Mouse (Mus musculus): ENCODE measurements at regions not wholly inside any gene's neighbourhood (a gene's known extent, or its start where the extent isn't known, plus 50 kb on each side); places are given as distances from the start of the nearest gene placed in this dataset.

DNA sequence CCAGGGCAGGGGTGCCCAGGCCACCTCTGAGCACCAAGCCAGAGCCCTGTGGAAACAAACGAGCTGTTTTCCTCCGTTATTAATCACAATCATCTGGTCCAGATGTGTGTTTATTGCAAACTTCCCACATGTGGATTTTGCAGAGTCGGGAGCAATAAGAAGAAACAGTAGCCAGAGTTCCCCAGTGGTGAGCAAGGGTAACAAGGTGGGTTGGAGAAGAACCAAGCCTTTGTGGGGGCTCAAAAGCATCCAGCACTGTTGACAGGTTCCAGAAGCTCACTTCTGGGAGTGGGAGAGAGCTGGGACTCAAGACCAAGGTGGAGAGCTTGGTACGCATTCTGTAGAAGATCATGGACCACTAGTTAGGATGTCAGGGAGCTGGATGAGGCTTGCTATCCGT is 63.6 kb downstream of the Hif1an start:
- no peak for DNase-seq

DNA sequence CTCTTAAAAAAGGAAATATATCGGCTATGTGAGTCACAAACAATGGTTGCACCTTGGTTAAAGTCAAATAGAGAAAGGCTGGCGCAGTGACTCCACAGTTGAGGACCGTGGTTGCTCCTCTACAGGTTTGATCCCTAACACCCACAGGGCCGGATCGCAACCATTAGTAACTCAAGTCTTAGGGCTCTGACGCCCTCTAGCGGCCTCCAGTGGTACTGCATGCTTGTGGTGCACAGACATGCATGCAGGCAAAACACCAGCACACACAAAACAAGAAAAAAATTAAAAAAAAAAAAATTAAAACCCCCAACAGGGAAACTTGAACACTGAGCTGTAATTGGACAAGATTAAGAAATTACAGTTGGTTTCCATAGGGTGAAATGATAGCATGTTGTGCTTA is 67.1 kb downstream of the Hif1an start:
- no peak for DNase-seq

DNA sequence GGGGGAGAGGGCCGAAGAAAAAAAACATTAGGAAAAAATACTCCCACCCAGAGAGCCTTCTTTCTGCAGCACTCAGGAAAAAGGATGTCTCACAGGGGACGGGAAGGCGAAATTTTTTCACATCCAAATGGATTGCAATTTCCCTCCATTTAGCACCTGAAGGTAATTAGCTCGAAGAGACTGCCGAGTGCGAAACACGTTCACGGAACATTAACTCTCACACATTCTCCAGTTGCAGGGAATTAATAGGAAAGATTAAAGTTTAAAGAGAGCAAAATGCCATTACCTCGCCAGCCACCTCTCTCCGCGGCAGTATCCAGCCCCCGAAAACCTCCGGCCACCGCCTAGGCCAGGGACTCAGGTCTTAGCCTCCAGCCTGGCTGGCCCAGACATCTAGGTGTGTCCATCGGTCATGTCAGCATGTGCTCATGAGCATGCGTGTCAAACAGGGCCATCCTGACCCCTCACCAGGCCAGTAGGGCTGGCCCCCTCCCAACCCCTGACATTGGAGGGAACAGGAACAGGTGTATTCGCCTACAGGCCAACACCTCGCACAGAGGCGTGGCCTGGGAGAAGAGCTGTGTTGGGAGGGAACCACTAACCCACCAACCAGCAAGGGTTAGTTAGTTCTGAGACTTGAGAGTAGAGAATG is 68.8 kb downstream of the Hif1an start:
- no peak for DNase-seq

DNA sequence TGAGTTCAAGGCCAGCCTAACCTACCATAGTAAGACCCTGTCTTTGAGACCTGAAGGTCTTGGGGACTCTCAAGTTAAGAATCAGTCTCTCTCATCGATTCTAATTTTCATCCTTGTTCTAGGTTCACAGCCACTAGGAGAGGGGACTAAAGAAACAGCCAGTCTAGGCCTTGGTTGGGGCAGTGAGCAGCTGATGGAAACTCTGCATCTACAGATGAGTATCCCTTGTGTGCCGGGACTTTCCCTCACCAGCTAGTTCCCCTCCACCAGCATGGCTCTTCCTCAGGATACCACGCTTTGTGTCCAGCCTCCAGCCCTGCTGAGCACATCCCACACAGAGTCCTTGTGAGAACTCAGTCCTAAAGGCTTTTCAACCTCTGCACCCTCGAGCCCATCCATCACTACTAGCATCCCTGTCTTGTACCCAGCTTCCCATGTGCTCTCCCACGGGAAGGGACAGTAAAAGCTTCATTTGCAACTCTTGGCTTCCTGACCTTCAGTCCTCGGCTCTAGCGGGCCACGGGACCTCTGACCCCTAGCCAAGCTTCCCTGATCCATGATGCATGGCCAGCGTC is 74.6 kb downstream of the Hif1an start:
- DNase-seq, result no peak

DNA sequence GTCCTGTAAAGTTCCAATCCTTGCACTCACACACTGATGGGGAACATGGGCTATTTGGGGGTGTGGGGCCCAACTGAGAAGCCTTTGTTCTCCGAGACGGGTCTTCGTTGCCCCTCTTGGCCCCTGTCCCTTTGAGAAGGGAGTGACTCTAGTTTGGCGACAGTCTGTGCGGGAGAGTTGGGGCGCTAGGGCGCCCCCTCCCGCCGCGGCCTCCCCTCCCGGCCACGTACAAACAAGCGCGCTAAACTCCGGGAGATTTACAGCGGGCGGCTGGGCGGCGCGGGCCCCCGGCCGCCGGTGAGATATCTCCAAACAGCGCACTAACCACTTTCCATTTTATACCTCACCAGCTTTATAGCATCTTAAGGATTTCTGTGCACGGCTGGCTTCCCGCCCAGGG is 77.4 kb downstream of the Hif1an start:
- DNase-seq, result no peak

DNA sequence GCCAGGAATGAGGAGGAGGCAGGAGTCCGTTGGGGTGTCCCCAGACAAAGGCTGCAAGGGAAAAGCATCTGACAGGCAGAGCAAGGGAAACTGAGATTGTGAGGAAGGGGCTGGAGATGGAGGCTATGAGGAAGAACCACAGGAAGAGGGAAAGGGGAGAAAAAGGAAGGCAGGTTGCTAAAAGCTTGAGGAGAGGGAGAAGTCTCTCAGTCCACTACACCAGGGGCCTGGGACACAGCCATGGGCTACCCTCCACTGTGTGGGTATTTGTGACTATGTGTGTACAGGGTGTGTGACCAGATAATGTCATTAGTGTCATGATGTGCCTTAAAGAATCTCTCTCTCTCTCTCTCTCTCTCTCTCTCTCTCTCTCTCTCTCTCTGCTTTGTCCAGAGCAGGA is 77.9 kb downstream of the Hif1an start:
- no peak for DNase-seq

DNA sequence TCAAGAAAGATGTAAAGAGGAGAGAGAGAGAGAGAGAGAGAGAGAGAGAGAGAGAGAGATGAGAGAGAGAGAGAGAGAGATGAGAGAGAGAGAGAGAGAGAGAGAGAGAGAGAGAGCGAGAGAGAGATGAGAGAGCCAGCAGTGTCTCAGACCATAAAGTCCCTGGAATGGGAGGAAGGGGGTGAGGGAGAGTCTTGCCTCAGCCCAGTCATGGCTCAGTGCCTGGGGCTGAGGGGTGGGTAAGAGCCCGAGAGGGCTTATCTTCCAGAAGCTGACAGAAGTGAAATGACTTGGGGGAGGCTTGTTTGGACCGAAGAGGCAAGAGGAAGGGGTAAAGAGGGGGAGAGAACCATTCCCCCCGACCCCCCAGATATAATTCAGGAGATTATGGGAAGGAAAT is 79.6 kb downstream of the Hif1an start:
- no peak for DNase-seq

DNA sequence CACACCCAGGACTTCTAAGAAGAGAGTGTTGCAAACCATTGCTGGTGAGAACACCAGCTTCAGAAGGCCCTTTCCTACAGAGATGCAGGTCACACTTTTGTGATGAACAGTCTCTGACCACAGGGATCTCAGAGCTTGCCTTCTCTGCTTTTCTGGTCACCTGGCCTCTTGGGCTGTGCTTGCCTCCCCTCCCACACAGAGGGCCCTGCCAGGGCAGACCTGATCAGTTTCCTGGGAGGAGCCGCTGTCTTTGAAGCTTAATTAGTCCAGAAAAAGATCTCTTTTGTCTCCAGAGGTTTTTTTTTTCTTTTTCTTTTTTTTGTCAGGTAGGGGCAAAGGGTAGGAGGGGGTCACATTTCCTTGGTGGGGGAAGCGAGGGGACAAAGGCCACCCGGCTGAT is 81.7 kb downstream of the Hif1an start:
- no peak for DNase-seq

DNA sequence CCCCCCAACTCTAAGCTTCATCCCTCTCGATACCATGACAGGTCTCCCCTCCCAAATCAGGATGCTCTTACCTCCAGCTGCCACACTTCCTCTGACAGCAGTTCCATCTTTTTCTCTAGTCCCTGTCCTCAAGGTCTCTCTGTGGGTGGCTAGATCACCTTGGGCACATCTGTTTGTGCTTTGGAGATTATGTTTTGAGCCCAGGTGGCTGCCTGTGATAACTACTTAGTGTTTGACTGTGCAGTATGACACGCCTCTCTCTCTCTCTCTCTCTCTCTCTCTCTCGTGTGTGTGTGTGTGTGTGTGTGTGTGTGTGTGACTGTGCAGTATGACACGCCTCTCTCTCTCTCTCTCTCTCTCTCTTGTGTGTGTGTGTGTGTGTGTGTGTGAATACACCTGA is 82.3 kb downstream of the Hif1an start:
- no peak for DNase-seq

DNA sequence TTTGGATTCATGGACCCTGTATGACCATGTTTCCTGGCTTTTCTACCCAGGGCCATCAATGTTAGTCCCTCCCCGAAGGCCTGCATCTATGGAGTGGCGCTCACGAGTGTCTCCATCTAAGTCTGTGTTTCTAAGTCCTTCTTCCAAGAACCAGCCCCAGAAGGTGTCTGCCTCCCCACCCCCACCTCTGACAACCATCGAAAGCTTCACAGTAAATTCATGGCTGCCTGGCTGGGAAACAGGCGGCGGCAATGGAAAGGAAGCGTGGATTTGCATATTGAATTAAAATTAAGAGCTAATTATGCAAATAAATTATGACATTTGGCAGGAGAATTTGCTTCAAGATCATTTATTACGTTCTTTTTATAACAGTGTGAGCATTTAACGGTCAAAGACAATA is 83.9 kb downstream of the Hif1an start:
- DNase-seq, result no peak

DNA sequence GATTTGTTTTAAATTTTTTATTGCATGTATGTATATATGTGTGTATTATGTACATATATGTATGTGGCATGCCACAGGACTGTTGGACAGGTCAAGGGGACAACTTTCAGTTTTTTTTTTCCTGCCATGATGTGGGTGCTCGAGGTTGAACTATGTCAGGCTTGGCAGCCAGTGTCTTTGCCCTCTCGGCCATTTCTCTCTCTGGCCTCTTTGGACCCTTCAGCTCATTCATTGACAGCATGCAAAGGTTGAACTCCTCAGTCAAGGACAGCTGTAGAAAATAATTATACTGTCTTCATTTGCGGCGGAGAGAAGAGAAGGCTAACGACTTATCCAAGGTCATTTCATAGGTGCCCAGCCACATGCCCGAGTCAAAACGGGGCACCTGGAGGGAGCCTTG is 86.6 kb downstream of the Hif1an start:
- DNase-seq, result no peak

DNA sequence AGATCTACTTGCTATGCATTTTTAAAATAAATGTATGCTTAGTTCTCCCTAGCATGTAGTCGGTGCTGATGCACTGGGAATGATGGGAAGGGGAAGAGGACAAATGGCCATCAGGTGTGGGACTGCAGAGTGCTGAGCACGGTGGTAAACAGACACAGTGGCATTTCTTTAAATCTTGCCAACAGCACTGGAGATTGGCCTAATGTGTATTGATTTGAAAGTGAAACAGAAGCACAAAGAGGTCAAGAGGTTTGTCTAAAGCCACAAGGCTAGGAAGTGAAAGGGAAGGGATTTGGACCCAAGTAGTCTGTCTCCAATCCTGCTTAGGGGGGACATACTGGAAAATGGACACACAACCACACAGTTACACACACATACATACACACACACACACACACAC is 88.2 kb downstream of the Hif1an start:
- no peak for DNase-seq

DNA sequence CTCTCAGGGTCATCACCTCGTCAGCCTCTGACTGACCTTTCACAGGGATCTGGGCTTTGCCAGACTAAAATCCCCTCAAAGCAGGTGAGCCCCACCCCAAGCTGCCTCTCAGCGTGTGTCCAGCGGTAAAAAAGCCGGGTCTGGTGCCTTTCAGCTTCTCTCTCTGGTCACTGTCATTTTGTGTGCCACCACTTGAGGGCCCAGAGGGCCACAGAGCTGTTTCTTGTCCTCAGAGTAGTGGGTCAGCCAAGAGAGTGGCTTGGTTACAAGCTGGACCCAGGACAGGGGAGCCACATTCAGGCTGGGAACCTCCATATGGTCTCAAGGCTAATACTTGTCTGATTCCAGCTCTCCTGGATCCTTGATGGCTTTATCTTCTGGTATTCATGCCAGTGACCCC is 89.0 kb downstream of the Hif1an start:
- DNase-seq, result peak; percentile 14 to 24

DNA sequence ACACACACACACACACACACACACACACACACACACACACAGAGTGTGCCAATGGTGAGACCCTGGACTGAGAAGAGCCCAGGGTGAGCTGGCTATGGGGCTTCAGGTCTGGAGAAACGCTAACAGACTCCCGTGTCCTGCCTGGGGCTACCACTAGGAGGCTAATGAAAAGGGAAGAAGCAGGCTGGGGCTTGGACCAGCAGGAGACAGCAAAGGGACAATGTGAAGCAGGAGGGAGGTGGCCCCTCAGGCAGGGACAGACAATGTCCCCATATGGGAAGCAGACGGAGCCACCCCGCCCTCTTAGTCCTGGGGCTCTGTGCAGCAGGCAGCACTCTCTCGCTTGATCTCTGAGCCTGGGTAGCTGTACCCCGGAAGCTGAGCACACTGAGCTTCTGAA is 93.1 kb downstream of the Hif1an start:
- DNase-seq, result peak; percentile 7 to 39

DNA sequence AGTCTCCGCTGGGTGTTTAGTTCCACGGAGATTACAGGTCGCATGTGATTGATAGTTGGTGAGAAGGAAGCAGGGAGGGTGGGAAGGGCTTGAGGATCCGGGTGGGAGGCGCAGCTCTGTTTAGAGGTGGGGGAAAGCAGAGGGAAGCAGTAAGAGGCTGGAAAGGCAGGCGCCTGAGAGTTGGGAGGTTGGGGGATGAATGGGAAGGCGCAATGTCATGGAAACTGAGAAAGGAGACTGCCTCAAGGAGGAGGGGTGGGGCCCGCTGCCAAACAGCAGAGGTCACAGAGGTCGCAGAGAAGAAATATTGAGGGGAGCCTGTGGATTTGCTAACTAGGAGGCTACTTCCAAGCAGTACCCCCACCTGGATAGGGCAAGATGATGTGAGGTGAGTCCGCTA is 96.5 kb upstream of the Pax2 start:
- DNase-seq, result no peak

DNA sequence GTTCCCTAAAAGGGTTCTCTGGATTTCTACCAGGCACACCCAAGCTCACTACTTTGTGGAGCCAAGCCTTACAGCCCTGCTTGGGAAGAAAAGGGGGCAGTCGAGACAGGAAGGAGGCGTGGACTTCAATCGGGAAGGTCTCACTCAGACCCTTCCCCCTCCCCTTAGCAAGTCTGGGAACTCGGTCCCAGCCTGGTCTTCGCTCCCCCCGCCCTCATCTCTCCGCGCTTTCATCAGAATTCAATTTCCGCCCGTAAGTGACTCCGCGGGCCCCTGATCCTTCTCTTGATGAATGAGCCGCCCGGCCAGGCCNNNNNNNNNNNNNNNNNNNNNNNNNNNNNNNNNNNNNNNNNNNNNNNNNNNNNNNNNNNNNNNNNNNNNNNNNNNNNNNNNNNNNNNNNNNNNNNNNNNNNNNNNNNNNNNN is 86.3 kb upstream of the Pax2 start:
- no peak for DNase-seq

DNA sequence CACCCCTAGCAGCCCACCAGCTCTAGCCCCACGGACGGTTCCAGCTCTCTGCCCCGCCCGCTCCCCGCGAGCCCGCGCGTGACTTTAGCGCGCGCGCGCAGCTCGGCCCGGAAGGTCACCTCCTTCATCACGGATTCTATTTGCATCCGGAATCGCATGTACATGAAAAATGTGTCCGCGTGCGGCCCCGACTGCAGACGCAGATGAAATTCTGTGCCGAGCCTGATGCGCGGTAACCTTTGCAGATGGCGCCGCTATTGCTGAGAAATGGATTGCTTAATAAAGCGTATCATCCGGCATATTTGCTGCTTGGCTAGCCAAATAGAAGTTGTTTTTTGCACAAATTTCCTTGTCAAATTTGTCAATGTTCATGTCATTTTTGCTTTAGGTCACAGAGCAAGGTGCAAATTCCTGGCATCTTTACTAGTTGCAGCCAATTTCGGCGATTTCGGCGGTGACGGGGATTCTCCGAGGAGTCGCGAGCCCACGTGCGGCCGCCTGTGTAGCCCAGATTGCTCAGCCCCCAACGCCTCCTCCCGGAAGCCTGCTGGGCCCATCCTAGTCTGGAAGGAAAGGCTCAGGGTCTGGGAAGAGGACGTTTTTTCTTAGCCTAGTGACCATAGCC is 81.1 kb upstream of the Pax2 start:
- no peak for DNase-seq

DNA sequence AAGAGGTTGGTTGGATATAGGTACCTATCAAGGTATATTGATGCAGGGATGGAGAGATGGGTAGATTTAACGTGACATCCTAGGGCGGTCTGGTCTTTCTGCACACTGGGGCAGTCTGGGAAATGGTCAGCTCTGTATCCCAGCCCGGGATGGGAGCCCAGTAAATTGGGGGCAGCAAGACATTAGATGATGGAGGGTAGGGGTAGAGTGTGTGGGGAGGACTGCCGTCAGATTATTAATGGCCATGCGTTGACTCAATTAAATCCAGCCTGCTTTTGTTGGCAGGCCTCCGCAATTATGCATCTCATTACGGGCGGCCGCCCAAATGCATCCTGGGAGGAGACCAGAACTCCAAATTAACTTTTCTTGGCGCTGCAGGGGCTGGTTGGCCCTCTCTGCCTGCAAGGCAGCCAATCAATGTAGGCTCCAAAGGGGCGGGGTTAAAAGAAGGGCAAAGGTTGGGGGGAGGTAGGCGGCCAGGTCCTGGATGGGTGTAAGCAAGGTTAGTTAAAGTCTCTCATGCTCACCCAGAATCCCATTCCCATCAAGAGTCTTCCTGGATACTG is 79.2 kb upstream of the Pax2 start:
- DNase-seq, result no peak

DNA sequence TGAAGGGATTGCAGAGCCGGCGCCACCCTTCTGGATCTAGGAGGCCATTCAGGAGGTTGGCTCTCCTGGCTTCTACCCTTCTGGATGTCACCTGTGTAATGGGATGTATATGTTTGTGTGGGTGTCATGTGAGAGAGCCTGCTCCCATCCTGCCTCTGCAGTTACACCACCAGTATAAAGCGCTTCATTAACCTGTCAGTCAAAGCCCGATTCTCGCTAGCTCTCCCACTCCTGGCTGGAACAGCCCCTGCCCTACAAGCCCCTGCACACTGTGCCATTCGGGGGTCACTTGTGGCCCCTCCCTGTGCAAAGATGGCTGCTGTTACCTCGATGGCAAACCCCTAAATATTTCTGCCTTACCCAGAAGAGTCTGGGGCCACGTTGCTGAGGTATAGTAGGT is 78.5 kb upstream of the Pax2 start:
- DNase-seq, result no peak

DNA sequence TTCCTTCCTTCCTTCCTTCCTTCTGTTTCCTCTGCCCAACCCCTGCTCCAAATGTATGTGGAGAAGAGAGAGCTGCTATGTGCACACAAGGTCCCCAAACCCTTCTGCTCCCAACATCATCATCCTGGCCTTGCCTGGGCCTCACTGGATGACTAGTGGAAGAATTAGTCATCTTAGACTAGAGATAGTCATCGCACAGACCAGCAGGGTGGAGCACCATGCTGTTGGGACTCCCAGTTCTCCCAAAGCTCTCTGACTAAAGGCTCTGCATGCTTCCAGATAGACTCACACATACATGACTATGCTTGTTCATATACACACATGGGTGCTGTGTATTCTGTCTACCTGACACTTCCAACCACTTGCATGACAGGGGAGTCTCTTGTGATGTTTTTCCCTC is 77.2 kb upstream of the Pax2 start:
- DNase-seq, result no peak

DNA sequence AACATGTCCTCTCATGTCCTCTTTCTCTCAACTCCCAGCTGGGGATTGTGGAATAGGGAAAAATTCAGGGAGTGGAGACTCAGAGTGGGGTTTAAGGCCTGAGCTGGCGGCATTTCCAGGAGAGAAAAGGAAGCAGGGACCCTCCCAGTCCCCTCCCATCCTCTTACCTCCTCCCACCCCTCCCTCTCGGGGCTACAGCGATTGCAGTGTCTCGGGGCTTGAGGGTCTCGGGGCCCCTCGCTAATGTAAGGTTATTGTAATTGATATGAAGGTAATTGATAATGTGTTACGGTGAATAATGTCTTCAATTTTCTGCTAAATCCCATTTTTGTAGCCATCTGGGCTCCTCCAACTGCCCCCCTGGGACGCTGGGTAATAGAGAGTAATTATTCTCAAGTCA is 74.2 kb upstream of the Pax2 start:
- no peak for DNase-seq

DNA sequence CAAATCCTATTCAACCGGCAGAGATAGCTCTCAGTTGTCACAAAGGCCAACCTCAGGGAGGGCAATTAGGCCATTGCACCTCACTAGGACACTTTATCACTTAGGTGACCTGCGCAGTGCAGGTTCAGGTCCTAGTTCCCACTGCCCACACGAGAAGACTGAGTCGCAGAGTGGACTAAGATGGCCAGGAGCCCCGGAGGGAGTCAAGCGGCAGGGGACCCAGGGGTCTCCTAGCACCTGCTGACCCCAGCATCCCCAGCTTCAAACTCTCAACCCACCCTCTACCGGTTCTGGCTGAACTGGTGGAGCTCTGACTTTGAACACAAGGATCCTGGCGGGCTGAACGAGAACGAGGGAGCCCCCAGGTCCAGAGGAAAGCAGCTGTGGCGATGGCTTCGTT is 72.7 kb upstream of the Pax2 start:
- no peak for DNase-seq

DNA sequence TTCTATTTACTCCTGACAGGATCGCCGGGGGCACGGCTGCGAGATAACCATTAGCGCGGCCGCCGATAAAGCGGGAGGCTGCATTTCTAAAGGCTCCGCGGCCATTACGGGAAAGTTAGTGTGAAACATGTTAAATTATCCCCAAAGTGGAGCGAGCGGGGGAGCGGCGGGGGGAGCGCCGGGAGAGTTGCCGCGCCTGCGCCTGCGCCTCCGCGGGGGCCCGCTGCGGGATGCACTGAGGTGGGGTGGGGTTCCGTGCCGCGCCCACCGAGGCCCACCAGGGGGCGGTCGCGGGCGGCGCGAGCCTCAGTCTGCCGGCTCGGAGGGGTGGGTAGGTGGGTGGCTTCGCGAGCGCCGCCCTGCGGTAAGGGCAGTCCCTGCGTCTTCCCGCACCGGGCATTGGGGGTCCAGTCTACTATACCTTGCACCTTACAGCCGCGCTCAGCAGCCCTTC is 71.8 kb upstream of the Pax2 start:
- peak; percentile 3 to 15 for DNase-seq

DNA sequence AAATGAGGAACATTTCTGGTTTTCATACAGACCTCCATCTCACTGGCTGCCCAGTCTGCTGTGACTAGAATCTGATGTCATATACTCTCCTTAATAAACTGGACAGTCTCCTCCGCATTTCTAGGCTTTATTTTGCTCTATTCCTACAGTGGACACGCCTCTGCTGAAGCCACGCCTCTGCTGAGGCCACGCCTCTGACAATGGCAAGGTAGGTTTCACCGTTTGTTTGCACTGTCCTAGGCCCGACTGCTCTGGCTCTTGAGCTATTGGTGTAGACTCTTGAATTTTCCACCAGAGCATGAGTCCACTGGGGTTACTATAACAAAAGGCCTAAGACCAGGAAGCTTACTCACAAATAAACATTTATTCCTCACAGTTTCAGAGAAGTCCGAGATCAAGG is 69.8 kb upstream of the Pax2 start:
- no peak for DNase-seq

Measured in heart, adult 18-20 months (tissue).